ENCODE assay signal across 26 mouse cellular contexts in the genomic region with DNA sequence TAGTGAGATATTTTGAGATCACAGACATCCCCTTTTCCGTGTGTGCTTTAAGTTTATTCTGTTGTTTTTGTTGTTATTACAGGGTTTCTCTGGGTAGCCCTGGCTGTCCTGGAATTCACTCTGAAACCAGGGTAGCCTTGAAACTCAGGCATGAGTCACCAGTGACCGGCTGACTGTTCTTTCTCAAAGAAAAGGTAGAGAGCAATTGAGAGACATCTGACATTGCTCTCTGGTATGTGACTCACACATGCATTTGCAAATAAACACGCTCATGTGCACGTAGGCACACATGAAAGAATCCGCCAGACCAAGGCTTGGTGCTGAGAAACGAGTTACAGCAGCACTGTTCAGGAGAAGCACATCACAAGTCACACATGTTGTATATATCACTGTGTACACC. TPM values are rescaled to one million over a fixed set of nuclear protein-coding genes. Genes with fewer than 3 reads are reported as not detected.
DNase-seq lines count a peak whose midpoint lies in the region; ATAC-seq lines count a peak whose summit lies in the region.
"Had no signal": no experiment of that assay in that cellular context is flagged by ENCODE, and none has a peak within 500 bp of the region (broad histone marks: within the 10 kb centered on the region; RNA-seq: fewer than 3 reads in every experiment).

No protein-coding gene starts in this region.

- no peaks in the 10 kb centered on the region for H3K4me1 ChIP-seq in neural tube, embryonic 15.5 days
- H3K4me1 ChIP-seq: heart, embryonic 13.5 days; midbrain, embryonic 12.5 days had no signal

- H3K4me2 ChIP-seq in neural tube, embryonic 15.5 days: no peak overlapping the region
- H3K4me2 ChIP-seq: heart, embryonic 13.5 days; hindbrain, embryonic 14.5 days; lung, embryonic 14.5 days; midbrain, embryonic 12.5 days had no signal

- DNase-seq in adrenal gland, adult (ENCODE audit: inconsistent age in 2 of 2, low spot score in 1 of 2): peak; percentile 80 to 90
- DNase-seq in adrenal gland, postnatal 4 days (ENCODE audit: low spot score in 2 of 2): no peak
- DNase-seq in adrenal gland, adult 2 months: peak; percentile 87
- peak; percentile 78 to 83 for DNase-seq in adrenal gland, postnatal 36 days
- DNase-seq in lung, adult 18-20 months: no peak
- no peak for DNase-seq in lung, postnatal 25 days (ENCODE audit: low spot score)
- DNase-seq: cerebellum, adult 18-20 months; cerebellum, postnatal 14 days; gastrocnemius, adult 2 months; heart, adult 2 months; heart, postnatal 10 days; kidney, postnatal 14 days; liver; lung, embryonic 14.5 days; lung, postnatal 36 days; retina, postnatal 1 day; right cerebral cortex, postnatal 14 days; thymus, postnatal 14 days had no signal

- no peak overlapping the region for H3K27ac ChIP-seq in neural tube, embryonic 15.5 days (replicated peaks)
- H3K27ac ChIP-seq: gastrocnemius, adult 2 months; heart, adult 2 months; heart, embryonic 13.5 days; hindbrain, embryonic 14.5 days; liver, embryonic 14.5 days; midbrain, embryonic 12.5 days had no signal

- H3K9me3 ChIP-seq in neural tube, embryonic 15.5 days (replicated peaks): no peaks in the 10 kb centered on the region
- H3K9me3 ChIP-seq: heart, embryonic 13.5 days; midbrain, embryonic 12.5 days had no signal

- ATAC-seq in neural tube, embryonic 15.5 days (ENCODE audit: low FRiP score): no peak
- ATAC-seq: CD4-positive, CD25-positive, alpha-beta regulatory T cell, adult 4 months; forebrain, embryonic 14.5 days; intestine, postnatal 0 days had no signal

- H3K9ac ChIP-seq in neural tube, embryonic 15.5 days (replicated peaks): no peak overlapping the region
- H3K9ac ChIP-seq: heart, embryonic 13.5 days; hindbrain, embryonic 14.5 days; liver, embryonic 14.5 days; lung, embryonic 14.5 days; midbrain, embryonic 12.5 days had no signal

- H3K4me3 ChIP-seq in neural tube, embryonic 15.5 days (replicated peaks): no peak overlapping the region
- H3K4me3 ChIP-seq: gastrocnemius, adult 2 months; heart, adult 2 months; heart, embryonic 13.5 days; midbrain, embryonic 12.5 days had no signal

- peaks cover 78% of the 10 kb centered on the region for H3K36me3 ChIP-seq in neural tube, embryonic 15.5 days

- H3K27me3 ChIP-seq in neural tube, embryonic 15.5 days (replicated peaks): no peaks in the 10 kb centered on the region
- H3K27me3 ChIP-seq: heart, embryonic 13.5 days; midbrain, embryonic 12.5 days had no signal

- 95% methylated on average over 6 of the region's 6 CpGs for WGBS in neural tube, embryonic 15.5 days

RNA-seq across cellular contexts. Expression of gene Nvl, which starts 12.1 kb away (rescaled TPM):
- 10 to 100 TPM; 28.8 to 28.9 TPM for total RNA-seq in adrenal gland, postnatal 4 days (2021)
- total RNA-seq in adrenal gland, adult 2 months (2021): 10 to 100 TPM; 15.3 to 16.6 TPM
- 6.3 and 7.0 TPM in 2 replicates for polyA plus RNA-seq in adrenal gland, adult 2 months (2012; rRNA removed)
- 10 to 100 TPM; 15.8 to 18.8 TPM for total RNA-seq in adrenal gland, postnatal 36 days (2021)
- 38.4 and 45.3 TPM in 2 replicates for polyA plus RNA-seq in neural tube, embryonic 15.5 days (2015; fragmentation: Nextera tagmentation; extraction: Ambion mirVana)

RNA-seq across cellular contexts. Expression of gene Cnih4, which starts 12.6 kb away (rescaled TPM):
- total RNA-seq in adrenal gland, postnatal 4 days (2021): 10 to 100 TPM; 39.6 to 42.8 TPM
- 10 to 100 TPM; 69.0 to 71.5 TPM for total RNA-seq in adrenal gland, adult 2 months (2021)
- polyA plus RNA-seq in adrenal gland, adult 2 months (2012; rRNA removed): 6.0 and 9.2 TPM in 2 replicates
- 10 to 100 TPM; 46.1 to 60.5 TPM for total RNA-seq in adrenal gland, postnatal 36 days (2021)
- polyA plus RNA-seq in neural tube, embryonic 15.5 days (2015; fragmentation: Nextera tagmentation; extraction: Ambion mirVana): 52.7 and 66.7 TPM in 2 replicates

Comparison
In these comparisons a context has a peak if more than half of its experiments do, and no peak if none do; other contexts are left out.
1. DNase-seq: peak in adrenal gland, adult (2 of 2), adrenal gland, adult 2 months (single experiment) and adrenal gland, postnatal 36 days (2 of 2); none in adrenal gland, postnatal 4 days (0 of 2), lung, adult 18-20 months (0 of 2) and lung, postnatal 25 days (single experiment).